Mouse (Mus musculus) forebrain, postnatal 0 days (tissue): ENCODE data around the gene Apeh. TPM values are rescaled to one million over a fixed set of nuclear protein-coding genes. Genes with fewer than 3 reads are reported as not detected.

Experiments used
- ATAC-seq: fragments of 200-750 bp; cut with Nextera tagmentation; 2 replicates; pipeline ENCODE4 v1.8.0; 2017; ENCODE audit warnings: mild to moderate bottlenecking, moderate library complexity
- DNase-seq: peaks from one replicate; pipeline ENCODE4 v3.0.0-alpha.2; 2015
- H3K27ac ChIP-seq: fragments of 300-500 bp; sonication (generic); 2 replicates; pipeline ENCODE4 v1.5.1; 2014; ENCODE audit warnings: low read depth, mild to moderate bottlenecking, antibody characterized with exemption, low read length, moderate library complexity, mixed read lengths
- H3K27me3 ChIP-seq: fragments of 300-500 bp; sonication (generic); 2 replicates; pipeline ENCODE4 v1.6.1; 2014; ENCODE audit warnings: mild to moderate bottlenecking, low read length, mixed read lengths; ENCODE audit not compliant: insufficient read depth
- H3K36me3 ChIP-seq: fragments of 300-500 bp; sonication (generic); 2 replicates; pipeline ENCODE4 v1.6.1; 2014; ENCODE audit warnings: mild to moderate bottlenecking, moderate library complexity; ENCODE audit not compliant: insufficient read depth
- H3K4me1 ChIP-seq: fragments of 300-500 bp; sonication (generic); 2 replicates; pipeline ENCODE4 v1.6.1; 2014; ENCODE audit warnings: antibody characterized with exemption; ENCODE audit not compliant: insufficient read depth
- H3K4me2 ChIP-seq: fragments of 300-500 bp; sonication (generic); 2 replicates; pipeline ENCODE4 v1.6.1; 2014; ENCODE audit warnings: low read depth, mild to moderate bottlenecking, moderate library complexity
- H3K4me3 ChIP-seq: fragments of 300-500 bp; sonication (generic); 2 replicates; pipeline ENCODE4 v1.5.1; 2014; ENCODE audit warnings: low read depth, low read length, mixed read lengths
- H3K9ac ChIP-seq: fragments of 300-500 bp; sonication (generic); 2 replicates; pipeline ENCODE4 v1.6.1; 2014; ENCODE audit warnings: mild to moderate bottlenecking
- H3K9me3 ChIP-seq: fragments of 300-500 bp; sonication (generic); 2 replicates; pipeline ENCODE4 v1.6.1; 2016; ENCODE audit warnings: low read length
- CTCF ChIP-seq: sonication (generic); IDR thresholded peaks from 2 replicates; pipeline ENCODE4 v1.5.1; 2016; ENCODE audit warnings: antibody characterized with exemption, control low read depth, low read depth
- WGBS: fragments of 180-500 bp; shearing (Covaris S2); extraction: QIAGEN DNeasy Blood & Tissue Kit; methylation state at CpG from one replicate; pipeline ENCODE4 v1.1.7; 2014; 5-methylcytosine and 5-hydroxymethylcytosine counted together
- microRNA-seq, 2 experiments: library from miRNA; unstranded; fragments of <30 nt; microRNA quantifications; one replicate each; pipeline ENCODE4; 2016
- polyA plus RNA-seq: library from polyadenylated mRNA; unstranded; fragments of >200 nt; fragmentation: Nextera tagmentation; extraction: Ambion mirVana; gene quantifications from 2 replicates; pipeline ENCODE4 v1.2.1, GENCODE M21; 2015
- total RNA-seq: library from RNA; depleted of rRNA; stranded (reverse); fragments of >200 nt; gene quantifications from 2 replicates; pipeline ENCODE4 v1.2.3, GENCODE M21; 2014; rRNA removed

Gene Apeh
- total and polyA plus RNA-seq, 2 experiments from 2014 or later, result 24.5 to 30.0 TPM

DNA sequence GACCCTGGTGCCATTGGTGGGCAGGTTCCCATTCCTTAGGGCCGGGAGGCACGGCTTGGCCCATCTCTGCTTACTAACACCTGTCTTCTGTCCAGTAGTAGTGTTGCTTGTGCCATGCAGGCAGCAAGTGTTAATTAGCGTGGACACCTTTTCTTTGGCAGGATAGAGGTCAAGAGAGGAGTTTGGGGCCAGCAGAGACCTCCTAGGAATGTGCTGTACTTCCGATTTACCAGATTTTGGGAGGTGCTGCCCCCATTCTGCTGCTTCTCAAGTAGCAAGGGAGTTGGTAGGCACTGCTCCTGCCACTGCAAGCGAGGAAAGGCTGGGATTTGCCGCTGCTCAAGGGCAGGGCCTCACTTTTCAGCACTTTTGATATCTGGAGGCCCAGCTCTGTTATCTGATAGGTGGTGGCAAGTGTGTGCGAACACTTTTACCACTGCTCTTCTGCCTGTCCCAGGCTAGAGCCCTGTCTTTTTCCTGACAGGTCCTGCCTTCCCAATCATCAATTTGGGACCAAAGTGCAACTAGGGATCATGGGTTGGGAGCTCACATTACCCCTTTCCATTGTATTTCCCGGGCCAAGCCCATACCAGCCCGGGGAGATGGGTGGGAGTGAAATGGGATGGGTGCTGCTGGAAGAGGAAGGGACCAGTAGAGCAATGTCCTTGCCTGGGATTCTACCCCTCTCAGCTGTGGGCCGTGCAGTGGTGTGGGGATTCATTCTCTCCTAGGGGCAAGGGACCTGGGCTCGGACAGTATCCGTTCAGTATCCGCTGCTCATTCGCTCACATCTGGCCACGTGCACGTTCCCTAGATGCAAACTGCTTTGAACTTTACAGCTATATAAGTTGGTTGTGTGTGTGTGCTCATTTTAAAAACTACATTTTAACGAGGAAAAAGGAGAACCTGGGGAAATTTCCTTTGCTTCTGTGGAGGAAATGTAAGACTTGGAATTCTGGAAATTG, 46.5 kb downstream of the Apeh start:
- H3K9me3 ChIP-seq, result no peaks in the 10 kb centered on the region
- H3K27me3 ChIP-seq, result no peaks in the 10 kb centered on the region
- no peak for TF ChIP-seq CTCF
- H3K27ac ChIP-seq, result 0 out of 2 replicates have a peak overlapping the region, but pooled peaks have one; percentile 3
- 48% methylated on average over 17 of the region's 17 CpGs for WGBS
- H3K4me1 ChIP-seq, result no peaks in the 10 kb centered on the region
- ATAC-seq, result no peak
- H3K36me3 ChIP-seq, result peaks cover 47% of the 10 kb centered on the region
- H3K4me3 ChIP-seq, result peak overlapping the region; percentile 81; the same call in 1 of the 2 replicates
- DNase-seq, result no peak
- 0 out of 2 replicates have a peak overlapping the region, but pooled peaks have one; percentile 34 for H3K9ac ChIP-seq
- H3K4me2 ChIP-seq, result peak overlapping the region; percentile 61

GRCm38 (mm10) chr9:108046582-108046981, 47.8 kb downstream of the Apeh start:
- no peaks in the 10 kb centered on the region for H3K9me3 ChIP-seq
- H3K27ac ChIP-seq, result no peak overlapping the region
- no peak for ATAC-seq
- H3K9ac ChIP-seq, result no peak overlapping the region
- H3K4me3 ChIP-seq, result no peak overlapping the region
- no peak overlapping the region for H3K4me2 ChIP-seq
- peaks cover 56% of the 10 kb centered on the region for H3K36me3 ChIP-seq
- WGBS, result 87% methylated on average over 4 of the region's 4 CpGs
- H3K4me1 ChIP-seq, result no peaks in the 10 kb centered on the region
- no peak for DNase-seq
- no peaks in the 10 kb centered on the region for H3K27me3 ChIP-seq
- no peak for TF ChIP-seq CTCF

- H3K4me3 ChIP-seq, result no peak overlapping the region
- ATAC-seq, result no peak
- H3K9me3 ChIP-seq, result no peaks in the 10 kb centered on the region
- 95% methylated on average over 8 of the region's 8 CpGs for WGBS
- H3K27ac ChIP-seq, result no peak overlapping the region
- TF ChIP-seq CTCF, result no peak; the same call in 1 of the 2 replicates
- no peak for DNase-seq
- H3K9ac ChIP-seq, result no peak overlapping the region
- no peaks in the 10 kb centered on the region for H3K27me3 ChIP-seq
- no peaks in the 10 kb centered on the region for H3K4me1 ChIP-seq
- H3K36me3 ChIP-seq, result peaks cover 60% of the 10 kb centered on the region
- no peak overlapping the region for H3K4me2 ChIP-seq
Observed at GRCm38 (mm10) chr9:108044751-108045492, 49.5 kb downstream of the Apeh start.

Small RNAs within 50 kb of the gene (microRNA-seq; reads per million reads assigned to microRNA genes)
- gene Gm47303, result 0 reads per million in 2 experiments
- 0 reads per million in 2 experiments for gene Mir7088

Other genes with a start within 250 kb of the Apeh start
- gene Rbm6, start 221.4 kb downstream of the Apeh start, total RNA-seq, result 77.8 and 78.3 TPM in 2 replicates
- 41.4 and 59.5 TPM in 2 replicates for gene Rbm6, start 221.4 kb downstream of the Apeh start, polyA plus RNA-seq
- 18.9 and 22.2 TPM in 2 replicates for gene Mon1a, start 206.5 kb downstream of the Apeh start, total RNA-seq
- gene Mon1a, start 206.5 kb downstream of the Apeh start, polyA plus RNA-seq, result 17.4 and 18.1 TPM in 2 replicates
- 0.86 and 1.0 TPM in 2 replicates for gene Mst1r, start 187.7 kb downstream of the Apeh start, total RNA-seq
- 0.48 and 1.0 TPM in 2 replicates for gene Mst1r, start 187.7 kb downstream of the Apeh start, polyA plus RNA-seq
- not detected in 2 replicates for gene Actl11, start 166.1 kb downstream of the Apeh start, total RNA-seq
- not detected in 2 replicates for gene Actl11, start 166.1 kb downstream of the Apeh start, polyA plus RNA-seq
- 228 and 329 TPM in 2 replicates for gene Camkv, start 158.9 kb downstream of the Apeh start, total RNA-seq
- 194 and 197 TPM in 2 replicates for gene Camkv, start 158.9 kb downstream of the Apeh start, polyA plus RNA-seq
- gene Traip, start 144.5 kb downstream of the Apeh start, total RNA-seq, result 11.0 and 15.7 TPM in 2 replicates
- 11.2 TPM in 2 replicates for gene Traip, start 144.5 kb downstream of the Apeh start, polyA plus RNA-seq
- 3.5 and 4.0 TPM in 2 replicates for gene Uba7, start 119.1 kb downstream of the Apeh start, total RNA-seq
- gene Uba7, start 119.1 kb downstream of the Apeh start, polyA plus RNA-seq, result 4.5 and 4.8 TPM in 2 replicates
- gene Gm20661, start 111.5 kb downstream of the Apeh start, total RNA-seq, result 0.46 TPM in 1 of 2 replicates, not detected in the other
- gene Gm20661, start 111.5 kb downstream of the Apeh start, polyA plus RNA-seq, result 0.12 and 0.20 TPM in 2 replicates
- 6.3 and 7.8 TPM in 2 replicates for gene Inka1, start 108.7 kb downstream of the Apeh start, total RNA-seq
- gene Inka1, start 108.7 kb downstream of the Apeh start, polyA plus RNA-seq, result 20.3 and 23.0 TPM in 2 replicates
- gene Cdhr4, start 102.1 kb downstream of the Apeh start, total RNA-seq, result 3.1 and 4.4 TPM in 2 replicates
- 0.38 and 0.69 TPM in 2 replicates for gene Cdhr4, start 102.1 kb downstream of the Apeh start, polyA plus RNA-seq
- gene Gm20662, start 98.3 kb downstream of the Apeh start, total RNA-seq, result 4.2 and 7.9 TPM in 2 replicates
- gene Gm20662, start 98.3 kb downstream of the Apeh start, polyA plus RNA-seq, result not detected in 2 replicates
- 240 and 251 TPM in 2 replicates for gene Ip6k1, start 92.1 kb downstream of the Apeh start, total RNA-seq
- gene Ip6k1, start 92.1 kb downstream of the Apeh start, polyA plus RNA-seq, result 70.5 and 86.9 TPM in 2 replicates
- gene Gmppb, start 45.4 kb downstream of the Apeh start, total RNA-seq, result 17.5 and 18.6 TPM in 2 replicates
- 15.5 and 16.0 TPM in 2 replicates for gene Gmppb, start 45.4 kb downstream of the Apeh start, polyA plus RNA-seq
- 2.9 and 3.4 TPM in 2 replicates for gene Amigo3, start 41.4 kb downstream of the Apeh start, total RNA-seq
- gene Amigo3, start 41.4 kb downstream of the Apeh start, polyA plus RNA-seq, result 1.4 and 1.5 TPM in 2 replicates
- gene Mst1, start 14.2 kb downstream of the Apeh start, total RNA-seq, result 0.10 TPM in 1 of 2 replicates, not detected in the other
- gene Mst1, start 14.2 kb downstream of the Apeh start, polyA plus RNA-seq, result not detected in 2 replicates
- 32.0 and 35.8 TPM in 2 replicates for gene Rnf123, start 11.3 kb downstream of the Apeh start, total RNA-seq
- gene Rnf123, start 11.3 kb downstream of the Apeh start, polyA plus RNA-seq, result 25.4 and 37.0 TPM in 2 replicates
- gene Bsn, start 95.8 kb upstream of the Apeh start, total RNA-seq, result 27.4 and 34.1 TPM in 2 replicates
- 3.0 and 5.5 TPM in 2 replicates for gene Bsn, start 95.8 kb upstream of the Apeh start, polyA plus RNA-seq
- gene Dag1, start 169.4 kb upstream of the Apeh start, total RNA-seq, result 86.9 and 114 TPM in 2 replicates
- 64.3 and 77.4 TPM in 2 replicates for gene Dag1, start 169.4 kb upstream of the Apeh start, polyA plus RNA-seq
- 66.6 and 67.7 TPM in 2 replicates for gene Nicn1, start 195.8 kb upstream of the Apeh start, total RNA-seq
- gene Nicn1, start 195.8 kb upstream of the Apeh start, polyA plus RNA-seq, result 115 and 134 TPM in 2 replicates
- gene Amt, start 202.2 kb upstream of the Apeh start, total RNA-seq, result 25.9 and 32.6 TPM in 2 replicates
- gene Amt, start 202.2 kb upstream of the Apeh start, polyA plus RNA-seq, result 14.6 and 20.1 TPM in 2 replicates
- gene Rhoa, start 211.5 kb upstream of the Apeh start, total RNA-seq, result 119 and 126 TPM in 2 replicates
- gene Rhoa, start 211.5 kb upstream of the Apeh start, polyA plus RNA-seq, result 238 and 271 TPM in 2 replicates
- gene Tcta, start 211.6 kb upstream of the Apeh start, total RNA-seq, result 47.7 and 50.0 TPM in 2 replicates
- 59.2 and 66.2 TPM in 2 replicates for gene Tcta, start 211.6 kb upstream of the Apeh start, polyA plus RNA-seq
- 184 and 264 TPM in 2 replicates for gene Gpx1, start 244.3 kb upstream of the Apeh start, total RNA-seq
- gene Gpx1, start 244.3 kb upstream of the Apeh start, polyA plus RNA-seq, result 446 and 498 TPM in 2 replicates